Mouse (Mus musculus) hindbrain, embryonic 14.5 days (tissue): ENCODE data around the gene Pbx3. TPM values are rescaled to one million over a fixed set of nuclear protein-coding genes. Genes with fewer than 3 reads are reported as not detected.

Experiments
- ATAC-seq: fragments of 200-750 bp; cut with Nextera tagmentation; 2 replicates; pipeline ENCODE4 v1.8.0; 2017; ENCODE audit warnings: moderate number of reproducible peaks, mild to moderate bottlenecking, moderate TSS enrichment, moderate library complexity; ENCODE audit not compliant: low FRiP score
- DNase-seq: peaks from one replicate; pipeline ENCODE4 v3.0.0-alpha.2; 2015; ENCODE audit warnings: low spot score
- H3K27ac ChIP-seq: fragments of 300-500 bp; sonication (generic); 2 replicates; pipeline ENCODE4 v1.5.1; 2014; ENCODE audit warnings: mild to moderate bottlenecking, moderate library complexity
- H3K27me3 ChIP-seq: fragments of 300-500 bp; sonication (generic); 2 replicates; pipeline ENCODE4 v1.6.1; 2014; ENCODE audit warnings: mild to moderate bottlenecking, low read length, mixed read lengths; ENCODE audit not compliant: control insufficient read depth, insufficient read depth
- H3K36me3 ChIP-seq: fragments of 300-500 bp; sonication (generic); replicated peaks from 2 replicates; pipeline ENCODE4 v1.6.1; 2014; ENCODE audit not compliant: control insufficient read depth, insufficient read depth
- H3K4me1 ChIP-seq: fragments of 300-500 bp; sonication (generic); replicated peaks from 2 replicates; pipeline ENCODE4 v1.6.1; 2014; ENCODE audit warnings: antibody characterized with exemption, low read length, mixed read lengths; ENCODE audit not compliant: control insufficient read depth, insufficient read depth
- H3K4me2 ChIP-seq: fragments of 300-500 bp; sonication (generic); replicated peaks from 2 replicates; pipeline ENCODE4 v1.6.1; 2014; ENCODE audit warnings: mild to moderate bottlenecking, moderate library complexity
- H3K4me3 ChIP-seq: fragments of 300-500 bp; sonication (generic); replicated peaks from 2 replicates; pipeline ENCODE4 v1.5.1; 2014; ENCODE audit warnings: mild to moderate bottlenecking, low read length
- H3K9ac ChIP-seq: fragments of 300-500 bp; sonication (generic); 2 replicates; pipeline ENCODE4 v1.6.1; 2014
- H3K9me3 ChIP-seq: fragments of 300-500 bp; sonication (generic); 2 replicates; pipeline ENCODE4 v1.6.1; 2016; ENCODE audit warnings: low read length; ENCODE audit not compliant: control insufficient read depth
- WGBS: fragments of 180-500 bp; shearing (Covaris S2); extraction: QIAGEN DNeasy Blood & Tissue Kit; methylation state at CpG from one replicate; pipeline ENCODE4 v1.1.7; 2014; 5-methylcytosine and 5-hydroxymethylcytosine counted together
- polyA plus RNA-seq: library from polyadenylated mRNA; unstranded; fragments of >200 nt; fragmentation: Nextera tagmentation; extraction: Ambion mirVana; gene quantifications from 2 replicates; pipeline ENCODE4 v1.2.1, GENCODE M21; 2014

Gene Pbx3
- polyA plus RNA-seq, 1 experiment from 2014 or later, result 156 TPM

GRCm38 (mm10) chr2:34240885-34241284, 132.1 kb downstream of the Pbx3 start:
- Histone ChIP-seq H3K27ac (no peak overlapping the region), H3K9me3 (no peaks in the 10 kb centered on the region), H3K36me3 (no peaks in the 10 kb centered on the region), H3K9ac (no peak overlapping the region), H3K4me1 (peaks cover 43% of the 10 kb centered on the region), H3K4me2 (no peak overlapping the region), H3K27me3 (no peaks in the 10 kb centered on the region), H3K4me3 (no peak overlapping the region)
- ATAC-seq (no peak), DNase-seq (no peak)

GRCm38 (mm10) chr2:34239315-34239858, 133.6 kb downstream of the Pbx3 start:
- H3K9me3 ChIP-seq, result no peaks in the 10 kb centered on the region
- ATAC-seq (no peak), DNase-seq (no peak)
- no peak overlapping the region for H3K4me2 ChIP-seq
- no peak overlapping the region for H3K4me3 ChIP-seq
- H3K27ac ChIP-seq, result peak overlapping the region; percentile 54
- H3K4me1 ChIP-seq, result peaks cover 50% of the 10 kb centered on the region
- H3K27me3 ChIP-seq, result no peaks in the 10 kb centered on the region
- H3K36me3 ChIP-seq, result no peaks in the 10 kb centered on the region
- WGBS, result 32% methylated on average over 4 of the region's 4 CpGs
- H3K9ac ChIP-seq, result no peak overlapping the region

- no peak overlapping the region for H3K4me3 ChIP-seq
- no peaks in the 10 kb centered on the region for H3K36me3 ChIP-seq
- 50% methylated on average over 8 of the region's 8 CpGs for WGBS
- ATAC-seq (no peak), DNase-seq (no peak)
- H3K9ac ChIP-seq, result 0 out of 2 replicates have a peak overlapping the region, but pooled peaks have one; percentile 4
- H3K4me1 ChIP-seq, result peaks cover 75% of the 10 kb centered on the region
- peak overlapping the region; percentile 20; the same call in 1 of the 2 replicates for H3K4me2 ChIP-seq
- no peaks in the 10 kb centered on the region for H3K27me3 ChIP-seq
- no peaks in the 10 kb centered on the region for H3K9me3 ChIP-seq
- H3K27ac ChIP-seq, result peak overlapping the region; percentile 68
These were observed 137.4 kb downstream of the Pbx3 start for GRCm38 (mm10) chr2:34235467-34236075.

- no peak for DNase-seq
- Histone ChIP-seq H3K9me3 (no peaks in the 10 kb centered on the region), H3K36me3 (no peaks in the 10 kb centered on the region), H3K27me3 (no peaks in the 10 kb centered on the region), H3K4me2 (no peak overlapping the region), H3K4me3 (no peak overlapping the region), H3K27ac (peak overlapping the region; percentile 18; the same call in 1 of the 2 replicates), H3K9ac (no peak overlapping the region), H3K4me1 (peaks cover 85% of the 10 kb centered on the region)
- ATAC-seq, result no peak
- WGBS, result 61% methylated on average over 1 of the region's 1 CpGs
These were observed 138.7 kb downstream of the Pbx3 start for GRCm38 (mm10) chr2:34234274-34234673.

GRCm38 (mm10) chr2:34233271-34233670, 139.7 kb downstream of the Pbx3 start:
- no peak for DNase-seq
- no peak overlapping the region for H3K4me3 ChIP-seq
- no peak overlapping the region for H3K4me2 ChIP-seq
- no peaks in the 10 kb centered on the region for H3K36me3 ChIP-seq
- ATAC-seq, result no peak
- H3K27ac ChIP-seq, result peak overlapping the region; percentile 61
- H3K27me3 ChIP-seq, result no peaks in the 10 kb centered on the region
- H3K9ac ChIP-seq, result no peak overlapping the region
- no peaks in the 10 kb centered on the region for H3K9me3 ChIP-seq
- 63% methylated on average over 5 of the region's 5 CpGs for WGBS
- peaks cover 90% of the 10 kb centered on the region for H3K4me1 ChIP-seq

GRCm38 (mm10) chr2:34227688-34228087, 145.3 kb downstream of the Pbx3 start:
- Histone ChIP-seq H3K4me1 (peaks cover 70% of the 10 kb centered on the region), H3K27me3 (no peaks in the 10 kb centered on the region), H3K9ac (no peak overlapping the region), H3K36me3 (peaks cover 5% of the 10 kb centered on the region), H3K9me3 (no peaks in the 10 kb centered on the region), H3K4me3 (no peak overlapping the region), H3K4me2 (no peak overlapping the region), H3K27ac (0 out of 2 replicates have a peak overlapping the region, but pooled peaks have one; percentile 81)
- 42% methylated on average over 4 of the region's 4 CpGs for WGBS
- DNase-seq (no peak), ATAC-seq (no peak)

- Histone ChIP-seq H3K4me2 (no peak overlapping the region), H3K36me3 (peaks cover 5% of the 10 kb centered on the region), H3K9ac (no peak overlapping the region), H3K27ac (no peak overlapping the region), H3K9me3 (no peaks in the 10 kb centered on the region), H3K27me3 (no peaks in the 10 kb centered on the region), H3K4me1 (peaks cover 48% of the 10 kb centered on the region), H3K4me3 (no peak overlapping the region)
- DNase-seq, result no peak
- no peak for ATAC-seq
- WGBS, result 43% methylated on average over 6 of the region's 6 CpGs
These were observed 147.5 kb downstream of the Pbx3 start for GRCm38 (mm10) chr2:34225470-34225869.

GRCm38 (mm10) chr2:34221477-34221876, 151.5 kb downstream of the Pbx3 start:
- no peak for ATAC-seq
- 78% methylated on average over 3 of the region's 3 CpGs for WGBS
- Histone ChIP-seq H3K4me3 (no peak overlapping the region), H3K9me3 (no peaks in the 10 kb centered on the region), H3K36me3 (peaks cover 5% of the 10 kb centered on the region), H3K27me3 (no peaks in the 10 kb centered on the region), H3K9ac (no peak overlapping the region), H3K4me1 (peaks cover 16% of the 10 kb centered on the region), H3K4me2 (no peak overlapping the region), H3K27ac (no peak overlapping the region)
- DNase-seq, result no peak

GRCm38 (mm10) chr2:34219150-34219549, 153.8 kb downstream of the Pbx3 start:
- Histone ChIP-seq H3K27me3 (no peaks in the 10 kb centered on the region), H3K9ac (no peak overlapping the region), H3K27ac (no peak overlapping the region), H3K4me2 (no peak overlapping the region), H3K9me3 (no peaks in the 10 kb centered on the region), H3K36me3 (peaks cover 4% of the 10 kb centered on the region), H3K4me1 (peaks cover 2% of the 10 kb centered on the region; the same call in 1 of the 2 replicates), H3K4me3 (no peak overlapping the region)
- ATAC-seq (no peak), DNase-seq (no peak)
- WGBS, result 91% methylated on average over 1 of the region's 1 CpGs
